In genomic region chrX:98841606-98842005, GRCm38 (mm10) we compare ENCODE assay signal across 27 mouse cellular contexts.
"Had no signal": no experiment of that assay in that cellular context is flagged by ENCODE, and none has a peak within 500 bp of the region (broad histone marks: within the 10 kb centered on the region; RNA-seq: fewer than 3 reads in every experiment).

No protein-coding gene starts in this region.

- H3K4me1 ChIP-seq: heart, embryonic 10.5 days; heart, embryonic 12.5 days; hindbrain, embryonic 13.5 days; hindbrain, embryonic 15.5 days; kidney, embryonic 15.5 days; limb, embryonic 10.5 days; limb, embryonic 12.5 days; liver, embryonic 13.5 days; liver, embryonic 15.5 days had no signal

- H3K9me3 ChIP-seq: heart, embryonic 10.5 days; heart, embryonic 12.5 days; hindbrain, embryonic 13.5 days; hindbrain, embryonic 15.5 days; kidney, embryonic 15.5 days; limb, embryonic 10.5 days; limb, embryonic 12.5 days; liver, embryonic 13.5 days; liver, embryonic 15.5 days had no signal

- H3K4me2 ChIP-seq: heart, embryonic 12.5 days; hindbrain, embryonic 13.5 days; hindbrain, embryonic 15.5 days; kidney, embryonic 15.5 days; limb, embryonic 12.5 days; liver, embryonic 11.5 days; liver, embryonic 13.5 days; liver, embryonic 15.5 days had no signal

- H3K27ac ChIP-seq: heart, embryonic 10.5 days; hindbrain, embryonic 13.5 days; hindbrain, embryonic 15.5 days; hindbrain, postnatal 0 days; kidney, embryonic 15.5 days; kidney, postnatal 0 days; limb, embryonic 10.5 days; limb, embryonic 12.5 days; liver, embryonic 13.5 days; liver, embryonic 15.5 days had no signal

- H3K27me3 ChIP-seq: heart, embryonic 12.5 days; hindbrain, embryonic 15.5 days; limb, embryonic 12.5 days; liver, embryonic 13.5 days; liver, embryonic 15.5 days had no signal

- ATAC-seq: hindbrain, postnatal 0 days; intestine, embryonic 16.5 days had no signal

- H3K36me3 ChIP-seq: heart, embryonic 10.5 days; heart, embryonic 12.5 days; hindbrain, embryonic 13.5 days; hindbrain, embryonic 15.5 days; kidney, embryonic 15.5 days; limb, embryonic 10.5 days; limb, embryonic 12.5 days; liver, embryonic 13.5 days; liver, embryonic 15.5 days had no signal

- H3K9ac ChIP-seq: heart, embryonic 12.5 days; hindbrain, embryonic 13.5 days; hindbrain, embryonic 15.5 days; kidney, embryonic 15.5 days; limb, embryonic 12.5 days; liver, embryonic 13.5 days; liver, embryonic 15.5 days had no signal

- DNase-seq: gastrocnemius, adult 2 months; gastrocnemius, postnatal 10 days; gastrocnemius, postnatal 25 days; heart, adult 18-20 months; heart, postnatal 14 days; heart, postnatal 36 days; kidney, adult 11 months; kidney, adult 2 months; kidney, adult 9 months; kidney, postnatal 14 days; kidney, postnatal 36 days; layer of hippocampus, adult 9-11 months; layer of hippocampus, postnatal 36 days; liver; liver, embryonic 13.5 days had no signal

- H3K4me3 ChIP-seq: gastrocnemius, adult 2 months; heart, embryonic 10.5 days; heart, embryonic 12.5 days; hindbrain, embryonic 13.5 days; hindbrain, embryonic 15.5 days; kidney, embryonic 15.5 days; limb, embryonic 10.5 days; limb, embryonic 12.5 days; liver, embryonic 13.5 days; liver, embryonic 15.5 days had no signal
